10 mouse cellular contexts compared by ENCODE assay signal in genomic region chr10:120384797-120385600, GRCm38 (mm10).
DNase-seq lines count a peak whose midpoint lies in the region; ATAC-seq and TF ChIP-seq lines count a peak whose summit lies in the region.
"Had no signal": no experiment of that assay in that cellular context is flagged by ENCODE, and none has a peak within 500 bp of the region (broad histone marks: within the 10 kb centered on the region; RNA-seq: fewer than 3 reads in every experiment).

No protein-coding gene starts in this region.

- ATAC-seq in CD4-positive, CD25-positive, alpha-beta regulatory T cell, adult 4 months, result peak; percentile 60
- ATAC-seq in embryonic facial prominence, embryonic 12.5 days (ENCODE audit: insufficient number of reproducible peaks, insufficient read depth, low FRiP score, low TSS enrichment), result no peak; the same call in 1 of the 2 replicates
- ATAC-seq in inflammation-experienced regulatory T-cells, adult 6 months, result peak; percentile 43
- ATAC-seq in limb, embryonic 14.5 days (ENCODE audit: low FRiP score, low read depth), result peak; percentile 12; the same call in 1 of the 2 replicates
- no peak for ATAC-seq in forebrain, embryonic 16.5 days
- ATAC-seq: Patski had no signal

- 60% methylated on average over 10 of the region's 10 CpGs for WGBS in embryonic facial prominence, embryonic 12.5 days
- WGBS in limb, embryonic 14.5 days, result 40% methylated on average over 10 of the region's 10 CpGs
- whole genome bisulfite sequencing in forebrain, embryonic 16.5 days, result 51% methylated on average over 10 of the region's 10 CpGs

- H3K27me3 ChIP-seq in embryonic facial prominence, embryonic 12.5 days, result no peaks in the 10 kb centered on the region
- H3K27me3 ChIP-seq in limb, embryonic 14.5 days (ENCODE audit: control insufficient read depth, insufficient read depth, low read length), result no peaks in the 10 kb centered on the region
- 0 out of 2 replicates have a peak, but pooled peaks cover 8% of the 10 kb centered on the region for H3K27me3 ChIP-seq in forebrain, embryonic 16.5 days (replicated peaks; ENCODE audit: control insufficient read depth, insufficient read depth, low read length)
- H3K27me3 ChIP-seq: Patski had no signal

- DNase-seq in limb, embryonic 14.5 days (ENCODE audit: low spot score), result no peak
- DNase-seq in thymus, postnatal 0 days (ENCODE audit: low spot score), result no peak
- DNase-seq in embryo, embryonic 9.5 days (ENCODE audit: extremely low spot score), result no peak
- DNase-seq in cerebellum, adult 11-12 months, result no peak

- peak overlapping the region; percentile 68 for H3K27ac ChIP-seq in embryonic facial prominence, embryonic 12.5 days
- H3K27ac ChIP-seq in limb, embryonic 14.5 days (replicated peaks; ENCODE audit: low read depth, low read length), result no peak overlapping the region
- no peak overlapping the region for H3K27ac ChIP-seq in forebrain, embryonic 16.5 days (ENCODE audit: low read length)
- H3K27ac ChIP-seq: hindbrain, embryonic 13.5 days had no signal

- H3K9me3 ChIP-seq in embryonic facial prominence, embryonic 12.5 days, result no peaks in the 10 kb centered on the region
- no peaks in the 10 kb centered on the region for H3K9me3 ChIP-seq in limb, embryonic 14.5 days (ENCODE audit: control insufficient read depth, low read length)
- no peaks in the 10 kb centered on the region for H3K9me3 ChIP-seq in forebrain, embryonic 16.5 days (ENCODE audit: control insufficient read depth, low read length)
- H3K9me3 ChIP-seq: hindbrain, embryonic 13.5 days had no signal

- no peak overlapping the region for H3K4me2 ChIP-seq in embryonic facial prominence, embryonic 12.5 days (replicated peaks)
- no peak overlapping the region for H3K4me2 ChIP-seq in limb, embryonic 14.5 days (replicated peaks; ENCODE audit: low read depth, low read length, severe bottlenecking)
- no peak overlapping the region for H3K4me2 ChIP-seq in forebrain, embryonic 16.5 days (ENCODE audit: low read length)
- H3K4me2 ChIP-seq: hindbrain, embryonic 13.5 days had no signal

- H3K4me3 ChIP-seq in embryonic facial prominence, embryonic 12.5 days, result no peak overlapping the region
- H3K4me3 ChIP-seq in limb, embryonic 14.5 days (replicated peaks; ENCODE audit: low read length), result no peak overlapping the region
- H3K4me3 ChIP-seq in forebrain, embryonic 16.5 days (replicated peaks; ENCODE audit: low read length), result no peak overlapping the region
- H3K4me3 ChIP-seq: hindbrain, embryonic 13.5 days had no signal

- peaks cover 50% of the 10 kb centered on the region for H3K4me1 ChIP-seq in embryonic facial prominence, embryonic 12.5 days
- H3K4me1 ChIP-seq in limb, embryonic 14.5 days (ENCODE audit: control insufficient read depth, insufficient read depth, low read length), result peaks cover 49% of the 10 kb centered on the region
- peaks cover 10% of the 10 kb centered on the region for H3K4me1 ChIP-seq in forebrain, embryonic 16.5 days (replicated peaks; ENCODE audit: control insufficient read depth, insufficient read depth, low read length)

- no peak for TF ChIP-seq POLR2A in limb, embryonic 14.5 days (IDR thresholded peaks at IDR 0.05; ENCODE audit: borderline replicate concordance, extremely low read depth, insufficient read depth, insufficient read length)

- H3K36me3 ChIP-seq in embryonic facial prominence, embryonic 12.5 days, result no peaks in the 10 kb centered on the region
- H3K36me3 ChIP-seq in limb, embryonic 14.5 days (ENCODE audit: control insufficient read depth, insufficient read depth, low read length), result no peaks in the 10 kb centered on the region; the same call in 1 of the 2 replicates
- H3K36me3 ChIP-seq in forebrain, embryonic 16.5 days (ENCODE audit: control insufficient read depth, insufficient read depth), result no peaks in the 10 kb centered on the region
- H3K36me3 ChIP-seq: hindbrain, embryonic 13.5 days had no signal

- H3K9ac ChIP-seq in embryonic facial prominence, embryonic 12.5 days, result no peak overlapping the region
- no peak overlapping the region for H3K9ac ChIP-seq in limb, embryonic 14.5 days (ENCODE audit: low read depth, low read length, severe bottlenecking)
- H3K9ac ChIP-seq in forebrain, embryonic 16.5 days (replicated peaks; ENCODE audit: low read depth, low read length), result no peak overlapping the region
- H3K9ac ChIP-seq: hindbrain, embryonic 13.5 days had no signal

Comparison
In these comparisons a context has a peak if more than half of its experiments do, and no peak if none do; other contexts are left out.
1. ATAC-seq: peak in CD4-positive, CD25-positive, alpha-beta regulatory T cell, adult 4 months (single experiment), inflammation-experienced regulatory T-cells, adult 6 months (single experiment) and limb, embryonic 14.5 days (single experiment); none in embryonic facial prominence, embryonic 12.5 days (single experiment) and forebrain, embryonic 16.5 days (single experiment).